Mouse (Mus musculus): Measurements from ENCODE around the gene Stkld1. TPM values are rescaled to one million over a fixed set of nuclear protein-coding genes. Genes with fewer than 3 reads are reported as not detected.

Stkld1 gene
- polyA plus RNA-seq, 2 experiments: 0.07 TPM; not detected in 1

- H3K9ac ChIP-seq (replicated peaks): no peak overlapping the region
- DNase-seq (ENCODE audit: low read depth in 3 of 3, low spot score in 3 of 3) (no peak), ATAC-seq (ENCODE audit: insufficient read depth) (no peak)
- no peaks in the 10 kb centered on the region for H3K9me3 ChIP-seq (ENCODE audit: control insufficient read depth, low read length)
- WGBS (ENCODE audit: insufficient replicate concordance): 82% methylated on average over 8 of the region's 8 CpGs
- no peak overlapping the region for H3K4me2 ChIP-seq (ENCODE audit: low read depth)
- no peak overlapping the region for H3K4me3 ChIP-seq (ENCODE audit: insufficient read depth in 1 of 2, low read depth in 2 of 2, low read length in 2 of 2)
- no peaks in the 10 kb centered on the region for H3K27me3 ChIP-seq (ENCODE audit: control insufficient read depth, insufficient read depth, low read length)
- H3K27ac ChIP-seq: no peak overlapping the region
- TF ChIP-seq CTCF (IDR thresholded peaks at IDR 0.05; ENCODE audit: low read depth): no peak
- H3K36me3 ChIP-seq (replicated peaks; ENCODE audit: control insufficient read depth, insufficient read depth, low read depth): peaks cover 41% of the 10 kb centered on the region
- H3K4me1 ChIP-seq (replicated peaks; ENCODE audit: control insufficient read depth in 2 of 2, insufficient read depth in 2 of 2, low read length in 1 of 2): peaks cover 0 to 6% of the 10 kb centered on the region in 2 experiments; a peak in 1 of 4 replicates
Observed at GRCm38 (mm10) chr2:26952866-26953265, 19.0 kb downstream of the Stkld1 start.

- Histone ChIP-seq H3K4me3 (ENCODE audit: insufficient read depth in 1 of 2, low read depth in 2 of 2, low read length in 2 of 2) (no peak overlapping the region), H3K36me3 (replicated peaks; ENCODE audit: control insufficient read depth, insufficient read depth, low read depth) (peaks cover 55% of the 10 kb centered on the region), H3K9ac (replicated peaks) (no peak overlapping the region), H3K27me3 (ENCODE audit: control insufficient read depth, insufficient read depth, low read length) (no peaks in the 10 kb centered on the region), H3K4me1 (replicated peaks; ENCODE audit: control insufficient read depth in 2 of 2, insufficient read depth in 2 of 2, low read length in 1 of 2) (peaks cover 0 to 8% of the 10 kb centered on the region in 2 experiments; a peak in 1 of 4 replicates), H3K4me2 (ENCODE audit: low read depth) (no peak overlapping the region), H3K27ac (no peak overlapping the region), H3K9me3 (ENCODE audit: control insufficient read depth, low read length) (no peaks in the 10 kb centered on the region)
- DNase-seq (ENCODE audit: low read depth in 3 of 3, low spot score in 3 of 3) (no peak), ATAC-seq (ENCODE audit: insufficient read depth) (no peak)
- no peak for TF ChIP-seq EP300 (IDR thresholded peaks at IDR 0.05; ENCODE audit: low read depth)
- TF ChIP-seq CTCF (IDR thresholded peaks at IDR 0.05; ENCODE audit: low read depth): no peak
- WGBS (ENCODE audit: insufficient replicate concordance): 83% methylated on average over 2 of the region's 2 CpGs
Observed at GRCm38 (mm10) chr2:26954735-26955395, 21.0 kb downstream of the Stkld1 start.

GRCm38 (mm10) chr2:26956811-26957487 is 23.1 kb downstream of the Stkld1 start:
- ATAC-seq (ENCODE audit: insufficient read depth): peak; percentile 66
- no peak for DNase-seq (ENCODE audit: low read depth in 3 of 3, low spot score in 3 of 3)
- H3K27me3 ChIP-seq (ENCODE audit: control insufficient read depth, insufficient read depth, low read length): no peaks in the 10 kb centered on the region
- H3K36me3 ChIP-seq (replicated peaks; ENCODE audit: control insufficient read depth, insufficient read depth, low read depth): peaks cover 65% of the 10 kb centered on the region
- no peak for TF ChIP-seq EP300 (IDR thresholded peaks at IDR 0.05; ENCODE audit: low read depth)
- TF ChIP-seq CTCF (IDR thresholded peaks at IDR 0.05; ENCODE audit: low read depth): no peak
- 80% methylated on average over 12 of the region's 12 CpGs for WGBS (ENCODE audit: insufficient replicate concordance)
- H3K4me3 ChIP-seq (ENCODE audit: insufficient read depth in 1 of 2, low read depth in 2 of 2, low read length in 2 of 2): no peak overlapping the region
- H3K9me3 ChIP-seq (ENCODE audit: control insufficient read depth, low read length): no peaks in the 10 kb centered on the region
- no peak overlapping the region for H3K4me2 ChIP-seq (ENCODE audit: low read depth)
- H3K9ac ChIP-seq (replicated peaks): no peak overlapping the region
- peaks cover 0 to 10% of the 10 kb centered on the region in 2 experiments; a peak in 3 of 4 replicates for H3K4me1 ChIP-seq (replicated peaks; ENCODE audit: control insufficient read depth in 2 of 2, insufficient read depth in 2 of 2, low read length in 1 of 2)
- no peak overlapping the region for H3K27ac ChIP-seq

- ATAC-seq (ENCODE audit: insufficient read depth) (peak; percentile 36; the same call in 1 of the 2 replicates), DNase-seq (ENCODE audit: low read depth in 3 of 3, low spot score in 3 of 3) (no peak)
- Histone ChIP-seq H3K4me1 (replicated peaks; ENCODE audit: control insufficient read depth in 2 of 2, insufficient read depth in 2 of 2, low read length in 1 of 2) (peaks cover 0 to 15% of the 10 kb centered on the region in 2 experiments; a peak in 3 of 4 replicates), H3K4me3 (ENCODE audit: insufficient read depth in 1 of 2, low read depth in 2 of 2, low read length in 2 of 2) (no peak overlapping the region), H3K27me3 (ENCODE audit: control insufficient read depth, insufficient read depth, low read length) (no peaks in the 10 kb centered on the region), H3K4me2 (ENCODE audit: low read depth) (no peak overlapping the region), H3K27ac (no peak overlapping the region), H3K9me3 (ENCODE audit: control insufficient read depth, low read length) (no peaks in the 10 kb centered on the region), H3K9ac (replicated peaks) (no peak overlapping the region), H3K36me3 (replicated peaks; ENCODE audit: control insufficient read depth, insufficient read depth, low read depth) (peaks cover 65% of the 10 kb centered on the region)
- 76% methylated on average over 2 of the region's 2 CpGs for WGBS (ENCODE audit: insufficient replicate concordance)
- no peak for TF ChIP-seq EP300 (IDR thresholded peaks at IDR 0.05; ENCODE audit: low read depth)
Observed at GRCm38 (mm10) chr2:26957488-26957859, 23.6 kb downstream of the Stkld1 start.

- Histone ChIP-seq H3K9ac (replicated peaks) (no peak overlapping the region), H3K4me1 (replicated peaks; ENCODE audit: control insufficient read depth in 2 of 2, insufficient read depth in 2 of 2, low read length in 1 of 2) (peaks cover 9 to 26% of the 10 kb centered on the region in 2 experiments), H3K9me3 (ENCODE audit: control insufficient read depth, low read length) (no peaks in the 10 kb centered on the region), H3K4me2 (ENCODE audit: low read depth) (no peak overlapping the region), H3K27me3 (ENCODE audit: control insufficient read depth, insufficient read depth, low read length) (no peaks in the 10 kb centered on the region), H3K27ac (no peak overlapping the region), H3K4me3 (ENCODE audit: insufficient read depth in 1 of 2, low read depth in 2 of 2, low read length in 2 of 2) (no peak overlapping the region), H3K36me3 (replicated peaks; ENCODE audit: control insufficient read depth, insufficient read depth, low read depth) (peaks cover 40% of the 10 kb centered on the region)
- TF ChIP-seq EP300 (IDR thresholded peaks at IDR 0.05; ENCODE audit: low read depth) (no peak), CTCF (IDR thresholded peaks at IDR 0.05; ENCODE audit: low read depth) (peak; percentile 49)
- DNase-seq (ENCODE audit: low read depth in 3 of 3, low spot score in 3 of 3) (no peak), ATAC-seq (ENCODE audit: insufficient read depth) (no peak)
- 80% methylated on average over 4 of the region's 4 CpGs for WGBS (ENCODE audit: insufficient replicate concordance)
Observed at GRCm38 (mm10) chr2:26960756-26961155, 26.9 kb downstream of the Stkld1 start.
